Mouse (Mus musculus) embryonic facial prominence, embryonic 10.5 days (tissue): Measurements from ENCODE around the gene A130010J15Rik. TPM values are rescaled to one million over a fixed set of nuclear protein-coding genes. Genes with fewer than 3 reads are reported as not detected.
A peak's percentile ranks its signal among the peaks of the same experiment; 100 is the strongest.

Experiments
- DNase-seq: peaks from one replicate; pipeline ENCODE4 v3.0.0-alpha.2; 2017; ENCODE audit warnings: low spot score
- H3K27ac ChIP-seq: fragments of 300-500 bp; sonication (generic); replicated peaks from 2 replicates; pipeline ENCODE4 v1.5.1; 2016; ENCODE audit warnings: mild to moderate bottlenecking
- H3K27me3 ChIP-seq: fragments of 300-500 bp; sonication (generic); replicated peaks from 2 replicates; pipeline ENCODE4 v1.6.1; 2016; ENCODE audit warnings: low read depth, mild to moderate bottlenecking; ENCODE audit not compliant: poor library complexity, severe bottlenecking
- H3K36me3 ChIP-seq: fragments of 300-500 bp; sonication (generic); replicated peaks from 2 replicates; pipeline ENCODE4 v1.6.1; 2016; ENCODE audit warnings: mild to moderate bottlenecking, moderate library complexity
- H3K4me1 ChIP-seq: fragments of 300-500 bp; sonication (generic); 2 replicates; pipeline ENCODE4 v1.6.1; 2016
- H3K4me3 ChIP-seq: fragments of 300-500 bp; sonication (generic); 2 replicates; pipeline ENCODE4 v1.5.1; 2016; ENCODE audit warnings: mild to moderate bottlenecking, moderate library complexity
- H3K9me3 ChIP-seq: fragments of 300-500 bp; sonication (generic); 2 replicates; pipeline ENCODE4 v1.6.1; 2016; ENCODE audit warnings: mild to moderate bottlenecking
- WGBS: fragments of 180-500 bp; shearing (Covaris S2); methylation state at CpG from one replicate; pipeline ENCODE4 v1.1.7; 2016; 5-methylcytosine and 5-hydroxymethylcytosine counted together
- polyA plus RNA-seq: library from polyadenylated mRNA; unstranded; fragments of >200 nt; fragmentation: Nextera tagmentation; extraction: Ambion mirVana; gene quantifications from 2 replicates; pipeline ENCODE4 v1.2.1, GENCODE M21; 2016

The A130010J15Rik gene
- polyA plus RNA-seq, 1 experiment from 2014 or later: 18.0 TPM

GRCm38 (mm10) chr1:193159613-193160012 lies 8.2 kb upstream of the A130010J15Rik start:
- Histone ChIP-seq H3K4me1 (peaks cover 24% of the 10 kb centered on the region), H3K9me3 (no peaks in the 10 kb centered on the region), H3K4me3 (no peak overlapping the region), H3K36me3 (no peaks in the 10 kb centered on the region), H3K27me3 (peaks cover 20% of the 10 kb centered on the region), H3K27ac (no peak overlapping the region)
- WGBS: 51% methylated on average over 1 of the region's 1 CpGs
- no peak for DNase-seq

- H3K27ac ChIP-seq: no peak overlapping the region
- peaks cover 12% of the 10 kb centered on the region for H3K27me3 ChIP-seq
- peak; percentile 76 for DNase-seq
- peak overlapping the region; percentile 47 for H3K4me3 ChIP-seq
- H3K4me1 ChIP-seq: peaks cover 24% of the 10 kb centered on the region
- no peaks in the 10 kb centered on the region for H3K9me3 ChIP-seq
- no peaks in the 10 kb centered on the region for H3K36me3 ChIP-seq
- 14% methylated on average over 18 of the region's 18 CpGs for WGBS
Observed at GRCm38 (mm10) chr1:193160317-193161032, 7.4 kb upstream of the A130010J15Rik start.

GRCm38 (mm10) chr1:193169228-193169627 lies 1.4 kb downstream of the A130010J15Rik start:
- Histone ChIP-seq H3K36me3 (0 out of 2 replicates have a peak, but pooled peaks cover 3% of the 10 kb centered on the region), H3K4me3 (no peak overlapping the region), H3K27ac (no peak overlapping the region), H3K9me3 (no peaks in the 10 kb centered on the region), H3K27me3 (no peaks in the 10 kb centered on the region), H3K4me1 (peaks cover 17% of the 10 kb centered on the region)
- DNase-seq: no peak
- 87% methylated on average over 7 of the region's 7 CpGs for WGBS

- Histone ChIP-seq H3K4me3 (no peak overlapping the region), H3K36me3 (0 out of 2 replicates have a peak, but pooled peaks cover 3% of the 10 kb centered on the region), H3K4me1 (peaks cover 23% of the 10 kb centered on the region), H3K27ac (no peak overlapping the region), H3K27me3 (no peaks in the 10 kb centered on the region), H3K9me3 (no peaks in the 10 kb centered on the region)
- DNase-seq: no peak
- WGBS: 82% methylated on average over 2 of the region's 2 CpGs
Observed at GRCm38 (mm10) chr1:193169856-193170255, 2.0 kb downstream of the A130010J15Rik start.

GRCm38 (mm10) chr1:193172991-193173809 lies 5.4 kb downstream of the A130010J15Rik start:
- peak overlapping the region; percentile 91 for H3K27ac ChIP-seq
- peak; percentile 97 for DNase-seq
- H3K4me1 ChIP-seq: peaks cover 30% of the 10 kb centered on the region
- no peaks in the 10 kb centered on the region for H3K9me3 ChIP-seq
- H3K36me3 ChIP-seq: 0 out of 2 replicates have a peak, but pooled peaks cover 3% of the 10 kb centered on the region
- WGBS: 1% methylated on average over 48 of the region's 48 CpGs
- H3K27me3 ChIP-seq: no peaks in the 10 kb centered on the region
- peak overlapping the region; percentile 83 for H3K4me3 ChIP-seq

- peaks cover 31% of the 10 kb centered on the region for H3K4me1 ChIP-seq
- H3K27ac ChIP-seq: peak overlapping the region; percentile 91
- H3K36me3 ChIP-seq: 0 out of 2 replicates have a peak, but pooled peaks cover 3% of the 10 kb centered on the region
- DNase-seq: no peak
- no peaks in the 10 kb centered on the region for H3K9me3 ChIP-seq
- no peaks in the 10 kb centered on the region for H3K27me3 ChIP-seq
- peak overlapping the region; percentile 83 for H3K4me3 ChIP-seq
- WGBS: 24% methylated on average over 9 of the region's 9 CpGs
Observed at GRCm38 (mm10) chr1:193173810-193174129, 5.9 kb downstream of the A130010J15Rik start.

GRCm38 (mm10) chr1:193174143-193174733 lies 6.4 kb downstream of the A130010J15Rik start:
- Histone ChIP-seq H3K36me3 (0 out of 2 replicates have a peak, but pooled peaks cover under 1% of the 10 kb centered on the region), H3K27ac (peak overlapping the region; percentile 91), H3K9me3 (no peaks in the 10 kb centered on the region), H3K4me1 (peaks cover 31% of the 10 kb centered on the region), H3K4me3 (peak overlapping the region; percentile 83), H3K27me3 (no peaks in the 10 kb centered on the region)
- WGBS: 92% methylated on average over 13 of the region's 13 CpGs
- no peak for DNase-seq

GRCm38 (mm10) chr1:193181104-193181503 lies 13.3 kb downstream of the A130010J15Rik start:
- WGBS: 87% methylated on average over 3 of the region's 3 CpGs
- no peak overlapping the region for H3K27ac ChIP-seq
- H3K27me3 ChIP-seq: 0 out of 2 replicates have a peak, but pooled peaks cover 4% of the 10 kb centered on the region
- H3K4me1 ChIP-seq: 0 out of 2 replicates have a peak, but pooled peaks cover 4% of the 10 kb centered on the region
- no peaks in the 10 kb centered on the region for H3K9me3 ChIP-seq
- no peak overlapping the region for H3K4me3 ChIP-seq
- no peak for DNase-seq
- H3K36me3 ChIP-seq: no peaks in the 10 kb centered on the region

- DNase-seq: no peak
- 0 out of 2 replicates have a peak, but pooled peaks cover 4% of the 10 kb centered on the region for H3K27me3 ChIP-seq
- peak overlapping the region; percentile 79; the same call in 1 of the 2 replicates for H3K27ac ChIP-seq
- H3K4me1 ChIP-seq: peaks cover 22% of the 10 kb centered on the region
- H3K4me3 ChIP-seq: no peak overlapping the region
- no peaks in the 10 kb centered on the region for H3K9me3 ChIP-seq
- 91% methylated on average over 6 of the region's 6 CpGs for WGBS
- no peaks in the 10 kb centered on the region for H3K36me3 ChIP-seq
Observed at GRCm38 (mm10) chr1:193188257-193188656, 20.4 kb downstream of the A130010J15Rik start.

- H3K4me3 ChIP-seq: no peak overlapping the region
- H3K9me3 ChIP-seq: no peaks in the 10 kb centered on the region
- H3K27me3 ChIP-seq: 0 out of 2 replicates have a peak, but pooled peaks cover 4% of the 10 kb centered on the region
- DNase-seq: peak; percentile 64
- 28% methylated on average over 9 of the region's 9 CpGs for WGBS
- H3K4me1 ChIP-seq: peaks cover 22% of the 10 kb centered on the region
- H3K27ac ChIP-seq: peak overlapping the region; percentile 79
- H3K36me3 ChIP-seq: no peaks in the 10 kb centered on the region
Observed at GRCm38 (mm10) chr1:193189151-193189621, 21.3 kb downstream of the A130010J15Rik start.

GRCm38 (mm10) chr1:193189771-193190170 lies 21.9 kb downstream of the A130010J15Rik start:
- DNase-seq: no peak
- no peak overlapping the region for H3K4me3 ChIP-seq
- H3K4me1 ChIP-seq: peaks cover 22% of the 10 kb centered on the region
- no peaks in the 10 kb centered on the region for H3K36me3 ChIP-seq
- H3K27ac ChIP-seq: peak overlapping the region; percentile 79
- H3K27me3 ChIP-seq: 0 out of 2 replicates have a peak, but pooled peaks cover 1% of the 10 kb centered on the region
- 53% methylated on average over 3 of the region's 3 CpGs for WGBS
- H3K9me3 ChIP-seq: no peaks in the 10 kb centered on the region

- DNase-seq: no peak
- Histone ChIP-seq H3K4me1 (peaks cover 22% of the 10 kb centered on the region), H3K36me3 (no peaks in the 10 kb centered on the region), H3K27me3 (no peaks in the 10 kb centered on the region), H3K9me3 (no peaks in the 10 kb centered on the region), H3K4me3 (no peak overlapping the region), H3K27ac (no peak overlapping the region)
- WGBS: 88% methylated on average over 7 of the region's 7 CpGs
Observed at GRCm38 (mm10) chr1:193191675-193192283, 23.9 kb downstream of the A130010J15Rik start.
